8 mouse cellular contexts compared by ENCODE assay signal in the genomic region with DNA sequence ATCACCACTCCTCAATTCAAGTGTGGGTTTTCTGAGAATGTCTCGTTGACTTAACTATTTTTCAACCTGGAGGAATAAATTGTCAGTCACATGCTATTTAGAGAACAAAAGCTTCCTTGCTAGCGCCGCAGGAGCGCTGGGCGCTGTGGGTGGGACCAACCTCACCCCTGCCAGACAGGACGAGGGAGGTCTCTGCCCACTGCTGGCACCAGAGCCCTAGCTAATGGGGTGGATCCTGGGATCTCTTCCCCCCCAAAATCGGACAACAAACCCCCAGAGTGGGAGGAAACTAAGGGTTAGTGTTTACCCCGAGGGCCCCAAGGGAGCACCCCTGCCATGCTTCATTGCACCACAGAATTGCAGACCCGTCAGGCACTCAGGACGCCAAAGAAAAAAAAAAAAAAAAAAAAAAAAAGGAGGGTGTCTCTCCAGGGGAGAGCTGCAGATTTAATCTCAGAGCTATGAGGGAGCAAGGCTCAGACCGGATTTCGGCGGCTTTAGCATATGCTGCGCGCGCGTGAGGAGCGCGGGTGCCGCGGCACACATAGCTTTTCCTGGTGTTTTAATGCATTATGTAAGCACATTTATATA. TPM values are rescaled to one million over a fixed set of nuclear protein-coding genes. Genes with fewer than 3 reads are reported as not detected.
DNase-seq lines count a peak whose midpoint lies in the region; ATAC-seq and TF ChIP-seq lines count a peak whose summit lies in the region.

No protein-coding gene starts in this region.

- no peak for TF ChIP-seq POLR2A in bone marrow, adult 2 months (IDR thresholded peaks at IDR 0.05; ENCODE audit: borderline replicate concordance, control insufficient read depth, low read depth, low read length)

- H3K27me3 ChIP-seq in heart, embryonic 12.5 days (replicated peaks) = peaks cover 82% of the 10 kb centered on the region
- peaks cover 4% of the 10 kb centered on the region; the same call in 1 of the 2 replicates for H3K27me3 ChIP-seq in forebrain, embryonic 15.5 days
- H3K27me3 ChIP-seq in midbrain, postnatal 0 days (ENCODE audit: insufficient read depth, low read length) = no peaks in the 10 kb centered on the region

- WGBS in heart, embryonic 12.5 days = 1% methylated on average over 21 of the region's 21 CpGs
- 1% methylated on average over 21 of the region's 21 CpGs for WGBS in bone marrow, adult 2 months
- WGBS in forebrain, embryonic 15.5 days = under 1% methylated on average over 21 of the region's 21 CpGs
- WGBS in midbrain, postnatal 0 days = 0% methylated on average over 21 of the region's 21 CpGs

- DNase-seq in heart, postnatal 25 days (ENCODE audit: low spot score) = no peak
- peak; percentile 50 to 74 for DNase-seq in kidney, postnatal 25 days
- peak; percentile 64 for DNase-seq in midbrain, postnatal 0 days (ENCODE audit: low spot score)
- DNase-seq in gastrocnemius, postnatal 4 days (ENCODE audit: low spot score in 2 of 2) = no peak

- H3K27ac ChIP-seq in heart, embryonic 12.5 days (ENCODE audit: poor library complexity, severe bottlenecking) = no peak overlapping the region
- H3K27ac ChIP-seq in bone marrow, adult 2 months (ENCODE audit: control insufficient read depth, insufficient read depth, low read depth, low read length, poor library complexity) = peak overlapping the region; percentile 81
- H3K27ac ChIP-seq in forebrain, embryonic 15.5 days (replicated peaks) = no peak overlapping the region
- H3K27ac ChIP-seq in midbrain, postnatal 0 days (ENCODE audit: low read depth, low read length) = no peak overlapping the region

- ATAC-seq in heart, embryonic 12.5 days (ENCODE audit: insufficient number of reproducible peaks, low FRiP score) = no peak
- peak; percentile 67 for ATAC-seq in forebrain, embryonic 15.5 days (replicated peaks)
- ATAC-seq in midbrain, postnatal 0 days (ENCODE audit: low FRiP score) = peak; percentile 83
- ATAC-seq in activated CD4-positive, CD25-positive, alpha-beta regulatory T cell, adult 4 months = no peak

- peak overlapping the region; percentile 65 for H3K4me2 ChIP-seq in heart, embryonic 12.5 days
- H3K4me2 ChIP-seq in forebrain, embryonic 15.5 days (replicated peaks) = peak overlapping the region; percentile 45
- peak overlapping the region; percentile 53 for H3K4me2 ChIP-seq in midbrain, postnatal 0 days (ENCODE audit: low read depth, low read length, poor library complexity, severe bottlenecking)

- peak overlapping the region; percentile 32 for H3K4me3 ChIP-seq in heart, embryonic 12.5 days
- no peak overlapping the region for H3K4me3 ChIP-seq in bone marrow, adult 2 months (replicated peaks; ENCODE audit: control insufficient read depth, low read depth, low read length)
- H3K4me3 ChIP-seq in forebrain, embryonic 15.5 days = peak overlapping the region; percentile 35
- H3K4me3 ChIP-seq in midbrain, postnatal 0 days (ENCODE audit: low read depth, low read length) = peak overlapping the region; percentile 22

- TF ChIP-seq CTCF in bone marrow, adult 2 months (IDR thresholded peaks at IDR 0.05; ENCODE audit: control insufficient read depth, insufficient read depth, low read length) = no peak
- no peak for TF ChIP-seq CTCF in midbrain, postnatal 0 days (IDR thresholded peaks at IDR 0.05)

- no peak overlapping the region for H3K9ac ChIP-seq in heart, embryonic 12.5 days
- peak overlapping the region; percentile 41 for H3K9ac ChIP-seq in forebrain, embryonic 15.5 days (replicated peaks)
- peak overlapping the region; percentile 50; the same call in 1 of the 2 replicates for H3K9ac ChIP-seq in midbrain, postnatal 0 days (replicated peaks; ENCODE audit: low read length, poor library complexity, severe bottlenecking)

- H3K4me1 ChIP-seq in heart, embryonic 12.5 days (replicated peaks) = peaks cover 8% of the 10 kb centered on the region
- no peaks in the 10 kb centered on the region; the same call in 1 of the 2 replicates for H3K4me1 ChIP-seq in bone marrow, adult 2 months (ENCODE audit: control insufficient read depth, insufficient read depth, low read length)
- H3K4me1 ChIP-seq in forebrain, embryonic 15.5 days = peaks cover 15% of the 10 kb centered on the region
- peaks cover 3% of the 10 kb centered on the region; the same call in 1 of the 2 replicates for H3K4me1 ChIP-seq in midbrain, postnatal 0 days (ENCODE audit: insufficient read depth, low read length)

- H3K36me3 ChIP-seq in heart, embryonic 12.5 days = no peaks in the 10 kb centered on the region
- H3K36me3 ChIP-seq in forebrain, embryonic 15.5 days = no peaks in the 10 kb centered on the region
- no peaks in the 10 kb centered on the region for H3K36me3 ChIP-seq in midbrain, postnatal 0 days (ENCODE audit: insufficient read depth, low read length)

- no peaks in the 10 kb centered on the region for H3K9me3 ChIP-seq in heart, embryonic 12.5 days (replicated peaks)
- H3K9me3 ChIP-seq in forebrain, embryonic 15.5 days = no peaks in the 10 kb centered on the region
- H3K9me3 ChIP-seq in midbrain, postnatal 0 days (ENCODE audit: low read length) = no peaks in the 10 kb centered on the region

- intact Hi-C loops in heart, postnatal 25 days (cut with DNase I) = no loop called here

RNA-seq across cellular contexts. Expression of gene Adra2c, which starts 35.2 kb away (rescaled TPM):
- polyA plus RNA-seq in heart, embryonic 12.5 days (2016; fragmentation: Nextera tagmentation; extraction: Ambion mirVana) = 0.06 TPM in 2 replicates
- under 1 TPM; 0.34 to 0.47 TPM for total RNA-seq in heart, postnatal 25 days (2021)
- polyA plus RNA-seq in bone marrow, adult 2 months (2011; ENCODE audit: insufficient read depth, insufficient read length, low replicate concordance, missing spikeins) = not detected in 2 replicates
- polyA plus RNA-seq in forebrain, embryonic 15.5 days (2015; fragmentation: Nextera tagmentation; extraction: Ambion mirVana) = 0.89 and 1.1 TPM in 2 replicates
- 7.4 and 10.5 TPM in 2 replicates for total RNA-seq in midbrain, postnatal 0 days (2014; rRNA removed)
- 0.79 and 0.96 TPM in 2 replicates for polyA plus RNA-seq in midbrain, postnatal 0 days (2015; fragmentation: Nextera tagmentation; extraction: Ambion mirVana)
- under 1 TPM; 0.10 to 0.20 TPM for total RNA-seq in gastrocnemius, postnatal 4 days (2021)
- not detected for polyA plus RNA-seq in activated CD4-positive, CD25-positive, alpha-beta regulatory T cell, adult 4 months (2017; shearing (Covaris generic))

Comparison
In these comparisons a context has a peak if more than half of its experiments do, and no peak if none do; other contexts are left out.
1. ATAC-seq: peak in forebrain, embryonic 15.5 days (single experiment) and midbrain, postnatal 0 days (single experiment); none in heart, embryonic 12.5 days (single experiment) and activated CD4-positive, CD25-positive, alpha-beta regulatory T cell, adult 4 months (single experiment).
2. DNase-seq: peak in kidney, postnatal 25 days (2 of 2) and midbrain, postnatal 0 days (single experiment); none in heart, postnatal 25 days (single experiment) and gastrocnemius, postnatal 4 days (0 of 2).
3. Peak in every context shown above with its lines, with median percentiles within 50 percentile points of each other: H3K4me2 ChIP-seq.